Mouse (Mus musculus): ENCODE data around the gene Smim20.

The Smim20 gene

DNA sequence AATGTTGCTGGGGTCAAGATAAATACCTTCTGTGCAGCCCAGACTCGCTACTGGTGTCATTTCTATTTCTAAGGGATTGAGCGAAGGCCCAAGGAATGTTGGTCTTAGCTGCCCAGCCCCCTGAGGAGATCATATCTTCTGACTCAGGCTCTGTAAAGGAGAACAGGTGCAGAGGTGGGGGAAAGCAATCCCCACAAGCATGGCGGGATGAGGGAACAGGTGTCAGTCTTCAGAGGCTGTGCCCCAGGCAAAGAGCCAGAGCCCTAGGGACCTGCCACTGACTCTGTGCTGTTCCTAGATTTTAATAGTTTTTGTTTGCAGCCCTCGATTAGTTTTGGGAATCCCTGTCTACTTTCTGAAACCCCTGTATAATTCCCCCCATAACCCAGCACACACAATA, 702 bp upstream of the Smim20 start:
- no peak for DNase-seq (ENCODE audit: low spot score in 2 of 2)

DNA sequence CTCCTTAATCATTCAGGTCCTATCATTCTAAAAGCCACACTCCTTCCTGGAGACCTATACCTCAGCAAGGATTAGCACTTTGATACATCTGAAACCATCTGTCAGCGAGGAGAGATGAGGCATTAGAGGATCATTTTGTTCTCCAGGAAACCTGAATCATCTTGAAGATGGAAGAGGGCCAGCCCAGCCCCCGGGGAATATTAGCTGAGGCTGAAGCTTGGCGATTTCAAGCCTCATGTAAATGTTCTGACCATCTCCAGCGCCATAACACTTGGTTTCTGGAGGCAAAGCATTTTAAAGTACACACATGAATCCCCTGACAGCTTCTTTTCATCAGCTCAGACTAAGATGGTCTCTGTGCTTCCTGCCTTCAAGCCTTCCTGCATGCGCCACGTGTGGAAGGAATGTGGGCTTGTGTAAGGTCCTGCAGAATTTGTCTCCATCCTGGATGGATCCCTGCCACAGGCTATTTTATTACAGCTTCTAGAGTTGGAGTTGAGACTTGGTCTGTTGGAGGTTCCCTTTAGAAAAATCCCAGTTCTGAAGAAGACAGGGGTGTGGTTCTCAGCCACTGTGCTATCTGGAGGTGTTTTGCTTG, 1.3 kb downstream of the Smim20 start:
- peak; percentile 27 to 50 for DNase-seq (ENCODE audit: low spot score in 2 of 2)

DNA sequence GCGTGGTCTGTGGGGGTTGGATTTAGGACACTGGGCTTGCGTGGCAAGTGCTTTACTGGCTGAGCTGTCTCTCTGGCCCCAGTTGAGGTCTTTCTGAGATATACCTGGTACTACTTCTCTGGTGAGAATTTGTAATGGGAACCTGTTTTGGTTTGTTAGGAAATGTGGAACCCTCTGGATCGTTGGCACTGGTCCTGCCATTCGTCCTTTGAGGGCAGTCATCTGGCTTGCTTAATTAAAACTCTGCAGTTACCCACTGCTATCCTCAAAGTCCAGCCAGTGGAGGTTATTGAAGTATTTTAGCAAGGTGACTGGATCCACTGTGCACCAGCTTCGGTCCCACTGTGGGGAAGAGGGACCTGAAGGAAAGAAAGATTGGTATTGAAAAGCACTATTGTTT, 2.9 kb downstream of the Smim20 start:
- DNase-seq (ENCODE audit: low spot score in 2 of 2), result no peak

DNA sequence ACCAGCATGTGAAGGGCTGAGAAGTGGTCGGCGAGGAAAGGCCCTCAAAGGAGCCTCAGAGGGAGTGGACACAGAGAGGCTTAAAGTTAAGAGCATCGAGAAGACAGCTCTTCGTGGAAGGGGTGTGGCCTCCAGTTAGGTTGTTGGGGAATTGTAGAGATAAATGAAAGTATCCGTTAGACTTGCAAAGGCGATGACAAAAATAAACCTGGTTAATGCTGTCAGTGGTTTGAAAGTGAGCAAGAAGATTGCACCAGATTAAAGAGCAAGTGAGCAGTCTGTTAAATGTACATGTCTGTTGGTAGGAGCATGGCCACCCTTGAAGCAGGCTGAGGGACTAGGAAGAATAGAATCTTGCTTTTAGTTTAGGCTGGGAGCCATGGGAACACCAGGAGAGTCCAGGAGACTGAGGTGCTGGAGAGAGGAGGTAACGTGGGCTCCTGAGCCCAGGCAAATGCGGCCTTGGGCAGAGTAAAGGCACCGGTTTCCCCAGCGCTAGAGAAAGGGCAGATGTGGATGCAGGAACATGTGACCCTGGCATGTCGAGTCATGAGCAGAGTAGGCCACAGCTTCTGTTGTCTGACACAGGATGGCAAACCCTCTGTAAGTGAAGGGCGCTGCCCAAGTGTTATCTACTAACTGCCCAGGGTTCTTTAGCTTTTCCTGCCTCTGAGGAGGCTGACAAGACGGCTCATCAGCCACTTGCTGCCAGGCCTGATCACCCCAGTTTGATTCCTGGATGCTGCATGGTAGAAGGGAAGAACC, 4.2 kb downstream of the Smim20 start:
- DNase-seq (ENCODE audit: low spot score in 2 of 2), result no peak

DNA sequence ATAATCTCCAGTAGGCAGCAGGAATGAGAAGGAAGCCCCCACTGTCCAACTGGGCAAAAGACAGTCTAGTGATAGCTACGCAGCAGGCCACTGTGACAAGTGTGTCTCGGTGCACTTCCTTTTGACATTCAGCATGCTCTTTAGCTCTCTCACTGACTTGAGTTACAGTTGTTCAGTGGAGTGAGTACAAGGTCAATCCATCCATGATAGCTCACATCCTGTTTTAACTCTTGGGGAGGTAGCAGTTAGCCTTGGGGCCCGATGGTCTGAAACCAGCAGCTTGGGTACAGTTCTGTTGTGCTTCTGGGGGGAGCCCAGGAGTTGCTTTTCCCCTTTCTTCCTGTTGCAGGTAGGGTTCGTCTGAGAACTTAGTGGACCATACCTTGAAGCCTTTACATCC, 5.7 kb downstream of the Smim20 start:
- DNase-seq (ENCODE audit: low spot score in 2 of 2), result no peak

DNA sequence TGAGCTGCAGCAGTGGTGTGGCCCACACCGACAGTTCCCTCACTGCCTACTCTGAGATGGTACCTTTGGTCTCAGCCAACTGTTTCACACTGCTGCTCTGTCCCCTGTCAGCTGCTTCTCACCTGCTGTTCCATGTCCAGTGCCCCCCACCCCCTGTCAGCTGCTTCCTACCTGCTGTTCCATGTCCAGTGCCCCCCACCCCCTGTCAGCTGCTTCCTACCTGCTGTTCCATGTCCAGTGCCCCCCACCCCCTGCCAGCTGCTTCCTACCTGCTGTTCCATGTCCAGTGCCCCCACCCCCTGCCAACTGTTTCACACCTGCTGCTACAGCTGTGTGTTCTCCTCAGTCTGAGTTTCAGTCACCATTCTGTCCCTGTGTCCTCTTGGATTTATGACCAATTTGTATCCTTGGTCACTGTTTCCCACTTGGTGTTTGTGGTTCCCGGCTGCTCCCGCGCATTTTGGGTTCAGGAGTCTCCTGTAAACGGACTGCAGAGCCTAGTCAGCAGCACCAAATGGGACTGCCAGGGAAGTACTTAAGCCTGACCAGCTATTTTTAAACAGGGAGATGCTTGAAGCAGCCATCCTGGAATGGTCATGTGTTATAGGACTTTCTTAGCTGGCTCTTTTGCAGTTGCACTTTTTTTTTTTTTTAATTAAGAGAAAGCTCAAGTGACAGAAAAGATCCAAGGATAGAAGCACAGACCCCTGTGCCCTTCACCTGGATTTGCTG, 7.0 kb downstream of the Smim20 start:
- no peak for DNase-seq (ENCODE audit: low spot score in 2 of 2)

DNA sequence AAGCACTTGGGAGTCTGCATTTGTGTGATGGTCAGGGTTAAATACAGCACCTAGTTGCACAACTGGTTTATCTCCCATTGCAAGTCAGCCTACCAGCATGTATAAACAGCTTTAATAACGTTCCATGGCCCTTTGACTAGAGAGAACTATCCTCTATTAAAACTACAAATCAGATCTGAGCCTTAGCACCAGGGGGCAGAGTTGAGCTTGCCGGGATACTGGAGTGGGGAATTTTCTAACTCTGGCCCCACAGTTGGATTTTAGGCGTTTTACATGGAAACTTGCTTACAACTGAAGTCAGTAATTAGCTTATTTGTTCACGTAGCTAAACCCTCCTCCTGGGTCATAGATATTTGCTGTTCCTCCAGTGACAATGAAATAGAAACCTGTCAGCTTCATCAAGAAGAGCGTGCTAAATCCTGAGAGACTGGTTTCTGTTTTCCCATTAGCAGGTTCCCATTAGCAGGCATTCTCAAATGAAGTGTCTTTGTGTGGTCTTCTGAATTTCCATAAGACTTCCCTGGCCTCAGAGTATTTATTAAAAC, 8.0 kb downstream of the Smim20 start:
- peak in 1 of 2 experiments; percentile 63 for DNase-seq (ENCODE audit: low spot score in 2 of 2)

DNA sequence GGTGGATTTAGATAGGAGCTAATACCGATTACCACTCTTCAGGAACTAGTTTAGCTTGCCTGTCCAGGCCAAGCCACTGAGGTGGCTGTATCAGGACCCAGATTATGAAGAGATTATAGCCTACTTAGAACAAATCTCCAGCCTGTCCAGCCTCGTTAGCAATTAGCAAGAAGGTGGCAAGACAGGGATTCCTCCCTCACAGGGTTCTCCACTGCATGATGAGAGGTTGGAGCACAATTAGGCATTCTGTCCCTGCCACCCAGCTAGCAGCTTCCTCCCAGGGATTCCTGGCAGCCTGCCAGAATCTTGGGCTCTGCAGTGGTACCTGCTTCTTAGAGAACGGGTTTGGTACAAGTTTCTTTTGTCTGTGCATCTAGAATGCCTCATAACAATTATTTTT, 8.5 kb downstream of the Smim20 start:
- DNase-seq (ENCODE audit: low spot score in 2 of 2), result no peak

DNA sequence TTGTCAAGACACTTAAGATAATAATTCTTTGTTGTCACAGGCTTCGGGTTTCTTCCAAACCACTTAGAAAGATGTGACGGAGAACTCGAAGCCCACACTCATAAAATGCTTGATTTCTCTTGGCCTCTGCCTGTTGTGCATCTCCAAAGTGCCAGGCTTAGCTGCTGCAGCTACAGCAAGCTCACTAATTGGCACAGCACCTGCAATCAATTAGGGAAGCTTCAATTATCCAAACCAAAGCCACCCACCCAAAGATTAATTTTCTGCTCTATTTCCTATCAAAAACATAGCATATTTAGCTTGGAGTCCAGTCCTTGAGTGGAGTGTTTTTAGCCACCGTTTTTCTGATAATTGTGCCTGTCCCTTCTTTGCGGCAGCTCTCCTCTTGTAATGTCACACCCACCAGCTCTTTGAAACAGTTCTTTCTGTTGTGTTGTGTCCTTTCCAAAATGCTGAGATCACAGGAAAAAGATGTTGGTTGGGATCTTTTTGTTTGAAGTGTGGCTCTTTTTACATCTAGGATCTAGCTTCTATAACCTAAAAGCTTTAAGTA, 9.7 kb downstream of the Smim20 start:
- DNase-seq (ENCODE audit: low spot score in 2 of 2), result no peak

DNA sequence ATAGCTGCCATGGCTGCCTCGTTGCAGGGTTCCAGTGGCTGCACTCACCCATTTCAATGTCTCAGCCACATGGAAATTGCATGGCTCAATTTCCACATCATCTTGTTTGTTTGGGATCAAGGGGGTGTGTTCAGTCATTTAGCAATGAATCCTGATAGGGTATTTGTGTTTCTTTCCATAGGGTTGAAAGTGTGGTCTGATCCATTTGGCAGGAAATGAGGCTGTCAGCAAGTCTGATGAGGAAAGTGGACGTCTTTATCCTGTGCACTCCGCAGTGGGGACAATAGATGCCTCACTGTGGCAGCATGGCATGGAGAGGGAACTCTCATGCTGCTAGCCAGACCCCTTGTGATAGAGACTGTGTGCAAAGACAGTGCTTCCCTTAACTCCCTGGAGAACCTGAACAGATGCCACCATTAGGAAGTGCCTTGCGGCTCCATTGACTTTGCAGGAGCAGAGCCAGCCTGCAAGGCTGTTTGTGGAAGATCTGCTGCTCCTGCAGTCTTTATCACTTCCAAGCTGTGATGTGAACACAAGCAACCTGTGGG, 10.9 kb downstream of the Smim20 start:
- DNase-seq (ENCODE audit: low spot score in 2 of 2), result no peak

DNA sequence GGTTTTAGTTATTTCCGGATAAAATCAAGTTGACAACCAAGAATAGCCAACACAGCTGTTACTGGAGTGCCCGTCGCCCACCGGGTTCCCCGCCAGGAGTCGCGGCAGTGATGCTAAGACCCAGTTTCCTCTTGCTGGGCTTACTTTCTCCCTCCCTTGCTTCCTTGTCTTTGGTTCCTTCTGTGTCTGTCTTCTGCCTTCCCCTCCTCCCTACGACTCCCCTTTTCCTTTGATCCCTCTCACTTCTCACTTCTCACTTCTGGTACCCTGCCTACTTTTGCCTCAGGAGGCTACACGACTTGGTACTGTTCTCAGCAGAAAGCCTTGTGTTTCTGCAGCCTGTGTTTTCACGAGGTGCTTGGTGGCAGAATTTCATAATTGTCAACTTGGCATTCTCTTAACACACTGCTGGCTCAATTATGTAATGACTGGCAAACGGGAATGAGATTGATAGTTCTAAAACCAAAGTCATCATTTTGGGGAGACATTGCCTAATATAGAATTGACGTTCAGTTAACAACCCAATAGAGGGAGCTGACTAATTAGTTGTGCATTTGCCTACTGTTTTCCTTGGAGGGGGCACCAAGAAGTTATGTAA, 12.4 kb downstream of the Smim20 start:
- DNase-seq (ENCODE audit: low spot score in 2 of 2), result no peak

DNA sequence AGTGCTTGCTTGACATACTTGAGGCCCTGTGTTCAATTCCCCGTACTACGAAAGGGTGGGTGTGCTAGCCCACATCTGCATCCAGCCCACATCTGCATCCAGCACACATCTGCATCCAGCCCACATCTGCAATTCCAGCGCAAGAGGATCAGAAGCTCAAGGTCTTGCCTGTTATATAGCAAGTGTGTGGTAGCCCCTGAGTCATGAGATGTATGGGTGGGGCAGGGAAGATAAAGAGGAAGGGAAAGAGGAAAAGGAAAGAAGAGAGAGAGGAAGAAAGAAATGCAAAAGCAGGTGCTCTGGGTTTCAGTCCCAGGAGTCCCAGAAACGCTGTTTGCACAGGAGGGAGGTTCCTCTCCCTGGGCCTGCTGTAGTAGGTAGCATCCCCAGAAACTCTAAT, 15.6 kb downstream of the Smim20 start:
- no peak for DNase-seq (ENCODE audit: low spot score in 2 of 2)

DNA sequence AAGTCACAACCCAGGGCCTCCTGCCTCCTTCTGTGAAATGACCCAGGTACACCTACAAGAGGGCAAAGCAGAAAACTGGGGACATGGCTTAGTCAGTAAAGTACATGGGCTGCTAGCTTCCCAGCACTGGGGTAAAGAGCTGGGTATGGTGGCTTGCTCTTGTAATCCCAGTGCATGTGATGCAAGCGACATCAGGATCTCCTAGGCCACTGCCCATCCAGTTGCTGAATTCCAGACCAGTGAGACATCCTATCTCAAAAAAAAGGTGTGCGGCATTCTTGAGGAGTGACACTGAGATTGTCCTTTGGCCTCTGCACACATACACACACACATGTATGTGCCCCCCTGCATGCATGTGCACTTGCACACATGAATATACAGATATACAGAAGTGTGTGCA, 19.5 kb downstream of the Smim20 start:
- DNase-seq (ENCODE audit: low spot score in 2 of 2), result no peak

DNA sequence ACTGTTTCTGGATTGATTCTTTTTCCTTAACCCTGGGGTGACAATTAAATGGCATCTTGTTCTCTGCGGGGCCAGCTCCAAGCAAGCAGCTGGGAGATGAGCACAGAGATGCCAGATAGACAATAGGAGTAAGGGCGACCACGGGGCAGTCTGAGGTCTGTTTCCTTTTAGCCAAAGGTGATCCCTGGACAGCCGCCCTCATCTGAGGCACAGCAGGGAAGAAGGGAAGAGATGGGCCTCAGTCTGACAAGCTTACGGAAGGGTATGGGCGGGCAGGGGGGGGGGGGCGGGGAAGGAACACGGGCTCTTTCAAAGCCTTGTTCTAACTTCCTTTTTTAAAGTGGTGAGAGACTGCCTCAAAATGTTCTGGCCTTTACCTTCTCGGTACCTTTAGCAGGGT, 22.6 kb downstream of the Smim20 start:
- no peak for DNase-seq (ENCODE audit: low spot score in 2 of 2)

DNA sequence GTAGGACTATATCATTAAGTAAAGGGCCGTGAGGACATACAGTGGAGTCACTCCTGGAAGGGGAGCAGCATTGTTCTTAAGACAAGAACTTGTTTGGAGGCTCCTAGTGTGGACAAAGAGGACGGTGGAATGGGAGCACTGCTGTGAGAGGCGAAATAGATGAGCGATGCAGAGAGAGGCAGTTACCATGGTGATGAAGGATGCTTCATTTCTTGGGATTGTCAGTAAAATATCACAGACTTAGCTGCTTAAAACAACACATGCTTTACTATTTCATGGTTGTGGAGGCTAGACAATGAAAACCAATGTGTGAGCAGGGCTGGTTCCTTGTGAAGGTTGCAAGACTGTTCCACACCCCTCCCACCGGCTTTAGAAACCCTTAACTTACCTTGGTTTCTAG, 27.7 kb downstream of the Smim20 start:
- no peak for DNase-seq (ENCODE audit: low spot score in 2 of 2)

DNA sequence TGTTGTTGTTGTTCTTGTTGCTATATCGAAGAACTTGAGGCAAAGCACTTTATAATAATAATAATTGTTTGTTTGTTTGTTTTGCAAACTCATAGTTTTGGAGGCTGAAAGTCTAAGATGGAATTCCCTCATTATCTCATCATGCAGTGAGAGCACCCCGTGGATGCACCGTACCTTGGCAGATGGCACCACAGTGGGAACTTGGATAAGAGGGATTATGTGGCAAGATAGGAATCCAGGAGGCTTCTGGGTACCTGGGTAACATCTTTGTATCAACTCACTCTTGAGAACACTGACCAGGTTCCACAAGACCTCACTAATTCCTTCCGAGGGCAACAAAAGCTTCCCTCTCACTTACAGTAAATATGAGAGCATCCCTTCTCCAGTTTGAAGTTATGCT, 30.1 kb downstream of the Smim20 start:
- no peak for DNase-seq (ENCODE audit: low spot score in 2 of 2)

DNA sequence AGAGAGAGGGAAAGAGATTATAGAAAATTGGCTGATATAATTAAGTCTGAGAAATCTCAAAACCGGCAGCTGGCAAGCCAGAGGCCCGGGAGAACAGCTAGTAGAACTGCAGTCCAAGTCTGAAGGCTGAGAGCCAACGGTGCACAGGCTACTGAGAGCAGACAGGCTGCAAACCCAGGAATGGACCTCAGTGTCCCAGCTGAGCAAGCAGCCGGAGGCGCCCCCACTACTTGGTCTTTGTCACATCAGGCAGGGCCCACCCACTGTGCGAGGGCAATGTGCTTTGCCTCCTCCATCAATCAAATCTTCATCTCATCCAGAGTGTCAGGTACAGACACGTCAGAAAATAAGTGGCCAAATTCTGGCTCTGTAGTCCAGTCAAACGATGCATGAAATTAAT, 34.6 kb downstream of the Smim20 start:
- DNase-seq (ENCODE audit: low spot score in 2 of 2), result peak in 1 of 2 experiments; percentile 28

DNA sequence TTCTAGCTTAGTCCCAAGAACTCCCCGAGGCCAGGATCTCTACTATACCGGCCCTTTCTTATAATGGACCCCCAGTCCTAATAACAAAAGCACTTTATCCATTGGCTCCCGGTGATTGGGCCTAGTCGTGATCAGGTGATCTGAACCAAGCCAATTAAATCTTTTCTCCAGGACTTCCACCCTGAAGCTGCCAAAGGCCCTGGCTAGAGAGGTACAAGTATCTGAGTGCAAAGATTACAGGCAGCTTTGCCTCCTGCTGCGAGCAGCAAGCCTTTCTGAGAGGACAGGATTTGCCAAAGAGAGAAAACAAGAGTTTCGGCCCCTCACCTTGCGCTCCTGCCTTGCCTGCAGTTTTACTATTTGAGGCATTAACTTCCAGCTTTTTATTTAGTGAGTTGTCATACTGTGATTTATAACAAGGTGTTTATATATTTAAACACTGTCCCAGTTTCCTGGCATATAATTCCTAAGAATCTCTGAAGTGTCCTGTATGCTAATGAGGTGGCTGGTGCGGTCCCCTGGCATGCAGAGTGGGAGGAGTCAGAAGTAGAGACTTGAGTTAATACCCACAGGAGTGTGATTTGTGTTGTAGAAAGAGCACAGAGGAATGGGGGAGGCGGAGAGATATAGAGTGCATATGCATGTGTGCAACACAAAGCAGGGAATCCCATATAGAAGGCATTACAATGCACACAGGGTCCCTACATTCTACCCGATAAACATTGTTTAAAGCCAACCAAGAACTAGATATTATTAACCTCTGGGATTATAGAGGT, 36.2 kb downstream of the Smim20 start:
- DNase-seq (ENCODE audit: low spot score in 2 of 2), result no peak

DNA sequence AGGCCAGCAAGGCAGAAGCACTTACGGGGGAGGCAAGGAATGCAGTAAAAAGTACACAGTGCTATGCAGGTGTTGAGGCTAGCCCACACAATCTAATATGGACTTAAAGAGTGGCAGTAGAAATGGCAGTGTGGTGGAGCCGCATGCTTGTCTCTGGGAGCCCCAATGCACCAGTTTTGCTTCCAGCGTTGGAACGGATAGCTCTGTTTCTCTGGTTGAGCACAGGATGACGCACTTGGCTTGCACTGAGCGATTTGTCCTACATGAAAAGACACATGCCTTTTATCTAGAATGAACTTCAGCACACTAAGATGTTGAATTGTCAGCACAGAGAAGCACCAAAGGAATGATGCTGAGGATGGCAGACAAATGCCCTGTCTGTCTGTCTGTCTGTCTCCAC, 37.1 kb downstream of the Smim20 start:
- no peak for DNase-seq (ENCODE audit: low spot score in 2 of 2)

DNA sequence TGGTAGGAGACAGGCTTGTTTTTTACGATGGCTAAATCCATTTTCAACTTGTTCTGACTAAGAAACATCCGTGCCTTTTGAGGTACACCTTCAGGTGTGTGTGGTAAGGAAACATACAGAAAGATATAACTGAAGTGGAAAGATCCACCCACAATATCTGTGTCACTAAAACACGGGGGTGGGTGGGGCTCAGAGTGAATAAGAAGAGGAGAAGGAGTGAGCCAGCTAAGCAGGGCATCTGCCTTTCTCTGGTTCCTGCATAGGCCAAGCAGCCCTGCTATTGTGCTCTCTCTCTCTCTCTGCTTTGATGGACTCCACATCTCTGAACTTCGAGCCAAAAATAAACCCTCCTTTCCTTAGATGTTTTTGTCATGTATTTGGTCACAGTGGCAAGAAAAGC, 38.1 kb downstream of the Smim20 start:
- no peak for DNase-seq (ENCODE audit: low spot score in 2 of 2)

DNA sequence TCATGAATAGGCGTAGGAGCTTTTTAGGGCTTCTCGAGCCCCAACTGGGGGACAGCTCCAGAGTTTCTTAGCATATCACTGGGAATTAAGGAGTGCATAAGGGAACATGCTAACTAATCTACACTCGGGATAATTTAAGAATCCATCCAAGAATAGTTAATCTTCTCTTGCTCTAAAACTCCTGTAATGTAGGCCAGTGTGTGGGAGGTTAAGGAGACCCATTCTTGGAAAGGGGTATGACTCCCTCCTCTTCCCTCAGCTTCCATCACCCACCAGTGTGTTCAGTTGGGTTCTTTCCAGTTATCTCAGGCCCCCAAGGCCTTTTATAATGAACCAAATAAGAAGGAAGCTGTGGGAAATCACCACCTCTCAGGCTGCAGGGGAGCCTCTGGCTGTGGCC, 40.0 kb downstream of the Smim20 start:
- no peak for DNase-seq (ENCODE audit: low spot score in 2 of 2)
